Mouse (Mus musculus) ES-Bruce4 (cell line): ENCODE data around the gene Ptpn18.

Experiments used
- CTCF ChIP-seq: IDR thresholded peaks from one replicate; pipeline ENCODE4 v1.8.1; 2011; ENCODE audit warnings: low read depth, low read length
- EP300 ChIP-seq: IDR thresholded peaks from 2 replicates; pipeline ENCODE4 v1.6.1; 2011; ENCODE audit warnings: low read depth, low read length; ENCODE audit not compliant: insufficient read depth
- POLR2A ChIP-seq: IDR thresholded peaks from one replicate; pipeline ENCODE4 v1.8.1; 2011; ENCODE audit warnings: low read length; ENCODE audit not compliant: insufficient read depth

DNA sequence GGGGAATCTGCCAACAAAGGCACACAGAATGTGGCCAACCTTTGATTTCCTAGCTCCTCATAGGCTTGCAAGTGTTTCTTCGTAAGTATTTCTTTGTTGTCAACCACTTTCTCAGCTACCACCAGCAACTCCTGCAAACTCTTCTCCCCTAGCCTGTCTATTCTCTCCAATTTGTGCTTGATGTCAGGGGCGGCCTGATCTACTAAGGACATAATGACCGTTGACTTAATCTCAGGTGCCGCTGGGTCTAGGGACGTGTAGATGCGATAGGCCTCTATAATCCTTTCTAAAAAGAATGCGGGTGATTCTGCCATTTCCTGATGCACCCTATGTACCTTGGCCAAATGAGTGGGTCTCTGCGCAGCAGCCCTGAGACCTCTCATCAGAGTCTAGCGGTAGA, 28.1 kb upstream of the Ptpn18 start:
- no peak for TF ChIP-seq CTCF
- TF ChIP-seq POLR2A = no peak
- TF ChIP-seq EP300 = no peak
